Mouse (Mus musculus) naive thymus-derived CD4-positive, alpha-beta T cell, adult 2 months (primary cell): ENCODE results near the gene Zfp729b.

Experiments used
- DNase-seq: peaks from one replicate; pipeline ENCODE4 v3.0.0-alpha.2; 2011; ENCODE audit warnings: low read depth

Gene Zfp729b

DNA sequence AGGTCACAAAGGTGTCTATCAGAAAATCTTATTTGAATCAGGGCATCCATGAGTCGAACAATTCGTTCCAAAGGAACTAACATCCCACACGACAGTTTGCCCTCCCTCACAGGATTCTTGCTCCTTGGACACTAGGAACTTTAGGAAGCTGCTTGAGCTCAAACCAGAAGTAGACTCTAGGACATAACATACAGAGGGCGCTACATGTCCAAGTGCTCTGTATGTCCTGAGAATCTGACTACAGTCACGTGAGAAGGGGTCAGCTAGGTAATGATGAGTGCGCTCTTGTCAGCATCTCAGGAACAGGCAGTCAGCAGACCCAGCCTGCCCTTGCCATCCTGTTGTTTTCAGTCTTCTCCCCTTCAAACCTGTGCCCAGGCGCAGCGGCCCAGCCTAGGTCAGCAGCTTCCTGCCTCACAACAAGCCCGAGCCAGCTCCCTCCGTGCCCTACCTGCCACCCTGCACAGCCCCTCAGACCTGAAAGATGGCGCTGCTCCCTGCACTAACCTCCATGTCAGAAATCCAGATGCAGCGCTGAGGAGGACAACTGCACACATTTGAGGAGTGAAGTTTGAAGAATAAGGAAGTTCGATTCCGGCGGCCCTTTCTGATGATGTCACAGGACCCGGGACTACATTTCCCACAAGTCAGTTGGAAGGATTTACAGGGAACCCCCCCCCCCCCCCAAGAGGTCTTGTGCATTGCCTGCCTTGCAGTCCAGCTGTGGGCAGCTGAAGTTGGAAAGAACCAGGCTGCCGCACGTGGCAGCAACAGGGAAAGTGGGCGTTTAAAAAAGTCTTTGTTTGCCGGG, at the start of gene Zfp729b:
Gene Zfp729b, minus strand, starts transcription at position 642 of the 811 bp plus-strand sequence.
- peak; percentile 93 for DNase-seq

DNA sequence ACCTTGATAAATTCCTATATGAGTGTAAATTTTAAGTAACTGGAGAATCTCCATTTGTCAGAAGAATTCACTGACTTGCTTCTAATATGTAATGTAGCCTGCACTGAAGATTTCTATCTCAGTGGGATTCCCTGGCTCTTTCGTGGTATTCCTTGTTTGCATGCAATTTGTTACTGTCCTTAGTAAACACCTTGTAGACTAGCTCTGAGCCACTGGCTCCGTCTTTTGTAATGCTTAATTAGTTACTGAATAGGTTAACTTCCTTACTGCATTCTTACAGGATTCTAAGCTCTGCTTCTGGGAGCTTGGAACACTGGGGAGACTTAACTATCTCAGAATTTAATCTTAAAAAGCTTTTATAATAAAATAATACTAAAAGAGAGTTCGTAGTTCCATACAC, 43.0 kb upstream of the Zfp729b start:
- no peak for DNase-seq

- peak; percentile 91 for DNase-seq
These were observed 27.9 kb upstream of the Zfp729b start, which contains the start of the genes Gm49345 and Zfp729a for GRCm38 (mm10) chr13:67637294-67638007. Gene Gm49345, minus strand, starts transcription at chr13:67637769. Gene Zfp729a, minus strand, starts transcription at chr13:67637791.

GRCm38 (mm10) chr13:67610108-67610507, 601 bp upstream of the Zfp729b start:
- peak; percentile 36 for DNase-seq

DNA sequence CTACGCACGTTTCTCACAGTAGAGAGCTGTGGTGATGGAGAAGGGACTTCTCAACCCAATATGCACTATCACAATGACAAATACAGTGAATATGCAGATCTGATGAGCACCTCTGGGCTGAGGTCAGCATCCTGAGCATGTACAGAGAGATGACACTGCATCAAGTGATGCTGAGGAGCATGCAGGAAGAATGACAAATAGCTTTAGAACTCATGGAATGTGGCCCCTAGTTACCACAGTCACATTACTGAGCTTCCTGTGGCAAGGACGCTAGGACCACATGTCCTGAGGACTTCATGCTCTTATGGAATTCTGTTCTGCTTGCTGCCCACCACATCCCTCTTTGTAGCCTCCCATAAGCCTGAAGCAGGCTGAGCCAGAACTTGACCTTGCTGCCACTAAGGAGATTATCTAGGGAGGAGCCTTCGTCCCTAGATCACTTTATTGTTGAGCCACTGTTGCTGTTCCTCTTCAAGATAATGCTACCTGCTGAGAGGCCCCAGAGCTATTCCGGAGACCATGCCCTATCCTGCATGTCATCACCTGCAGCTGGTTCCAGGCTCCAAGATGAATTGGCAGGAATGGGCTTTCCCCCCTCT, 36.8 kb downstream of the Zfp729b start:
- DNase-seq: no peak

DNA sequence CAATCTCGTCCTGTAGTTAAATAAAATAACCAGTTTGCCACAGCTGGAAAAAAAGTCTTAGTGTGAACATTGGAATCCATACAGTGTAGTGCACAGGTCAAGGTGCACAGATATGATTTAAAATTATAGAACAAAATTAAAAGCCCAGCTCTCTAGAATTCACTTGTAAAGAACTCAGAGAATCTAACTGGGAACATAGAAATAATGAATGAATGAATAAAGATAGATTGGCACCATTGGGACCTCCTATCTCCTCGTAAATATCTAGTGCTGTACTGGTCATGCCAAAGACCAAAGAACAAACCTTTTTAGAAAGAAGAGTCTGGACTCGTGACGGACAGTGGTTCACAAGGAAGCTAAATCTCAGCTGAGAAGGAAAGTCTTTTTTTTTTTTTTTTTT, 55.8 kb downstream of the Zfp729b start, which contains the start of gene Zfp748:
Gene Zfp748, minus strand, starts transcription at position 101 of the 400 bp plus-strand sequence.
- no peak for DNase-seq

GRCm38 (mm10) chr13:67552505-67553346, 56.8 kb downstream of the Zfp729b start:
- DNase-seq: peak; percentile 90

GRCm38 (mm10) chr13:67545941-67546340, 63.6 kb downstream of the Zfp729b start:
- DNase-seq: no peak
